Mouse (Mus musculus) embryonic facial prominence, embryonic 13.5 days (tissue): ENCODE data around the gene Hist1h4m. TPM values are rescaled to one million over a fixed set of nuclear protein-coding genes. Genes with fewer than 3 reads are reported as not detected.
A peak's percentile ranks its signal among the peaks of the same experiment; 100 is the strongest.
"Not testable (repeated sequence)": the region's sequence is repeated elsewhere in the genome, so short reads cannot be mapped to it uniquely, and the experiment has no call there.

Experiments
- ATAC-seq: fragments of 200-750 bp; cut with Nextera tagmentation; 2 replicates; pipeline ENCODE4 v1.8.0; 2017; ENCODE audit warnings: low read depth; ENCODE audit not compliant: insufficient number of reproducible peaks, insufficient read depth, low FRiP score, low TSS enrichment
- H3K27ac ChIP-seq: fragments of 300-500 bp; sonication (generic); 2 replicates; pipeline ENCODE4 v1.5.1; 2015; ENCODE audit warnings: moderate library complexity, mild to moderate bottlenecking, inconsistent platforms
- H3K27me3 ChIP-seq: fragments of 300-500 bp; sonication (generic); 2 replicates; pipeline ENCODE4 v1.6.1; 2015; ENCODE audit warnings: mild to moderate bottlenecking, inconsistent platforms
- H3K36me3 ChIP-seq: fragments of 300-500 bp; sonication (generic); 2 replicates; pipeline ENCODE4 v1.6.1; 2015; ENCODE audit warnings: mild to moderate bottlenecking, inconsistent platforms
- H3K4me1 ChIP-seq: fragments of 300-500 bp; sonication (generic); 2 replicates; pipeline ENCODE4 v1.6.1; 2015; ENCODE audit warnings: inconsistent platforms
- H3K4me2 ChIP-seq: fragments of 300-500 bp; sonication (generic); 2 replicates; pipeline ENCODE4 v1.6.1; 2015; ENCODE audit warnings: moderate library complexity, mild to moderate bottlenecking, inconsistent platforms
- H3K4me3 ChIP-seq: fragments of 300-500 bp; sonication (generic); 2 replicates; pipeline ENCODE4 v1.5.1; 2015; ENCODE audit warnings: mild to moderate bottlenecking, inconsistent platforms
- H3K9ac ChIP-seq: fragments of 300-500 bp; sonication (generic); 2 replicates; pipeline ENCODE4 v1.6.1; 2015; ENCODE audit warnings: mild to moderate bottlenecking, inconsistent platforms
- H3K9me3 ChIP-seq: fragments of 300-500 bp; sonication (generic); 2 replicates; pipeline ENCODE4 v1.6.1; 2016; ENCODE audit warnings: inconsistent platforms
- WGBS: fragments of 180-500 bp; shearing (Covaris S2); methylation state at CpG from one replicate; pipeline ENCODE4 v1.1.7; 2015; ENCODE audit warnings: mixed read lengths; 5-methylcytosine and 5-hydroxymethylcytosine counted together
- polyA plus RNA-seq: library from polyadenylated mRNA; unstranded; fragments of >200 nt; fragmentation: Nextera tagmentation; extraction: Ambion mirVana; gene quantifications from 2 replicates; pipeline ENCODE4 v1.2.1, GENCODE M21; 2015

Hist1h4m gene
- polyA plus RNA-seq, 1 experiment from 2014 or later = not detected

DNA sequence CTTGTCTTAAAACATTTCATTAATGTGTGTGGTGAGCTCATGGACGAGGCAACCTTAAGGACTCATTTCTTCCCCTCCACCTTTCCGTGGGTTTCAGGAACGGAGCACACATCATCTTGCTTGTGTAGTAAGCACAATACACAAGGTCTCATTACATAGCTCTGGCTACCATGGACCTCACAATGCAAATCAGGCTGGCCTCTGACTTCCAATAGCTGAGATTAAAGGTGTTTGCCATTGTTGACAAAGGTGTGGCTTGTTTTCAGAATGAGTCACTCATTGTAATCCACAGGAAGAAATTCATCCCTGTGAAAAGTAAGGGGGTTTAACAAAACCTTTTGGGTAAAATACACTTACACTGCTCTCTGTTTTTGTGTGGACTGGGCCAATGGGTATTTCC is 17.0 kb downstream of the Hist1h4m start:
- Histone ChIP-seq H3K36me3 (no peaks in the 10 kb centered on the region), H3K9me3 (no peaks in the 10 kb centered on the region), H3K4me2 (no peak overlapping the region), H3K4me3 (no peak overlapping the region), H3K27ac (no peak overlapping the region), H3K27me3 (no peaks in the 10 kb centered on the region), H3K9ac (no peak overlapping the region), H3K4me1 (no peaks in the 10 kb centered on the region)
- WGBS = 80% methylated on average over 3 of the region's 3 CpGs
- no peak for ATAC-seq

DNA sequence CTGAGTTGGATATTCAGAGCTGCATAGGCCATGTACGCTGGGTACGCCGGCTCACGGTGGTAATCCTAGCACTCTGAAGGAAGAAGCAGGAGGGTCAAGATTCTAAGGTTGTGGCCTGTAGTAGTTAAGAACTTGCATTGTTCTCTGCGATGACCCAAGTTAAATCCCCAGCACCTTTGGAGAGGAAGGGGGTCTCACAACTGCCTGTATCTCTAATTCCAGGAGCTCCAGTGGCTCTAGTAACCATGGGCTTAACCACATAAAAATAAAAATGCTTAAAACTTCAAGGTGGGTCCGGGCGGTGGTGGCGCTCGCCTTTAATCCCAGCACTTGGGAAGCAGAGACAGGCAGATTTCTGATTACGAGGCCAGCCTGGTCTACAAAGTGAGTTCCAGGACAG is 18.8 kb downstream of the Hist1h4m start:
- Histone ChIP-seq H3K36me3 (no peaks in the 10 kb centered on the region), H3K4me1 (no peaks in the 10 kb centered on the region), H3K4me2 (0 out of 2 replicates have a peak overlapping the region, but pooled peaks have one; percentile 2), H3K4me3 (no peak overlapping the region), H3K9ac (no peak overlapping the region), H3K27ac (peak overlapping the region; percentile 23; the same call in 1 of the 2 replicates), H3K9me3 (no peaks in the 10 kb centered on the region), H3K27me3 (no peaks in the 10 kb centered on the region)
- 87% methylated on average over 10 of the region's 10 CpGs for WGBS
- no peak for ATAC-seq

DNA sequence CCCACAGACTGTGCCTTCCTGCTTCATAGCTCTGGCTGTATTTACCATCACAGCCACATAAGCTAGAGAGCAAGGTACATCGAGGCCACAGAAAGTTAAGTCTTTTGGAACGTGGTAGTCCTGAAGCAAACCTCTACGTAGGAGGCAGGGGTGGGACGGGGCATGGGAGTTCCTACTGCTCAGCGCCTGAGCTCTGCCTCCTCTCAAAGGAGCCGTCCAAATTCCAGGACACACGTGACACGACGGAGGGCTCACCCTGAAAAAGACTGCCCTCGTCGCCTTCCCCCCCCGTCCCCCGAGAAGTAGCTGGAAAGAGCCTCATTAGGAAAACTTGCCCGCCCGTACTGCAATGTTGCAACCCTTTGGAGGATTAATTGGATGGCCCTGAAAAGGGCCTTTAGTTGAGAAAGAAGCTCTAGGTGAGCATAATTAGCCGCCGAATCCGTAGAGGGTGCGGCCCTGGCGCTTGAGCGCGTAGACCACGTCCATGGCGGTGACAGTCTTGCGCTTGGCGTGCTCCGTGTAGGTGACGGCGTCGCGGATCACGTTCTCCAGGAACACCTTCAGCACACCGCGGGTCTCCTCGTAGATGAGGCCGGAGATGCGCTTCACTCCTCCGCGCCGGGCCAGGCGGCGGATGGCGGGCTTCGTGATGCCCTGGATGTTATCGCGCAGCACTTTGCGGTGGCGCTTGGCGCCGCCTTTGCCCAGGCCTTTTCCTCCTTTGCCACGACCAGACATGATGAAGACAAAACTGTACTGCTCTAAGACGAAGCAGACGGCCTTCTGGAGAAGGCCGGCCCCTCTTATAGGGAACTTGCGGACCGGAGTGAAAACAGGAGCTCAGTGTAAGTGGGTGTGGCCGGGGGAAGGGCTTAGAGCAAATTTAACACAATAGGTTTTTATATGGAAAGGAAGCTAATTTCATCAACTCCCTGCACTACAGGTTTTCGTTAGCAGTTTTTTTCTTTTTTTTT is 20.2 kb downstream of the Hist1h4m start, which contains the start of gene Hist1h4n:
TSS of gene Hist1h4n (minus strand) at position 779 of the 977 bp plus-strand sequence.
- Histone ChIP-seq H3K27ac (peak within 1 kb of the TSS; percentile 66), H3K4me2 (peak within 1 kb of the TSS; percentile 50), H3K9ac (peak within 1 kb of the TSS; percentile 49; the same call in 1 of the 2 replicates), H3K4me3 (peak within 1 kb of the TSS; percentile 29; the same call in 1 of the 2 replicates)
- H3K4me1 ChIP-seq, H3K27me3 ChIP-seq, H3K9me3 ChIP-seq, H3K36me3 ChIP-seq: not testable (repeated sequence)
- WGBS = under 1% methylated on average over 26 of the region's 58 CpGs
- peak; percentile 83 for ATAC-seq

DNA sequence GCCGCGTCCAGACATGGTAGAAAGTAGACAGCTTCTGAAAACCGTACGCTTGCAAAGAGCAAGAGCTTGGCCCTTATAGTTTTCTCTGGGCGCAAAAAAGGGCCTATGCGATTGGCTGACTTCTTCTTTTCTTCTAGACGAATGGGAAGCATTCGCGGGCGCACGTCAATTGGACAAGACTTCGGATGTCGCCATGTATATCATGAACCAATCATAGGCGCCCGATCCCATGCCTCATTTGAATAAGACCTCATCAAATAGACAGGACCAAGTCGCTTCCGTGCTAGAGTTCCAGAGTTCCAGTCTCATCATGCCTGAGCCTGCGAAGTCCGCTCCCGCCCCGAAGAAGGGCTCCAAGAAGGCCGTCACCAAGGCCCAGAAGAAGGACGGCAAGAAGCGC is 21.9 kb downstream of the Hist1h4m start, which contains the start of the genes Hist1h2ap and Hist1h2br:
TSS of gene Hist1h2ap (minus strand) at position 47 of the 400 bp plus-strand sequence.
TSS of gene Hist1h2br (plus strand) at position 283 of the 400 bp plus-strand sequence.
- not testable (repeated sequence) for H3K9ac ChIP-seq, H3K27ac ChIP-seq, H3K36me3 ChIP-seq, H3K27me3 ChIP-seq, H3K4me1 ChIP-seq, H3K9me3 ChIP-seq, H3K4me2 ChIP-seq, H3K4me3 ChIP-seq
- WGBS = no CpG with 5 or more reads among the region's 24 CpGs
- peak; percentile 92 for ATAC-seq

DNA sequence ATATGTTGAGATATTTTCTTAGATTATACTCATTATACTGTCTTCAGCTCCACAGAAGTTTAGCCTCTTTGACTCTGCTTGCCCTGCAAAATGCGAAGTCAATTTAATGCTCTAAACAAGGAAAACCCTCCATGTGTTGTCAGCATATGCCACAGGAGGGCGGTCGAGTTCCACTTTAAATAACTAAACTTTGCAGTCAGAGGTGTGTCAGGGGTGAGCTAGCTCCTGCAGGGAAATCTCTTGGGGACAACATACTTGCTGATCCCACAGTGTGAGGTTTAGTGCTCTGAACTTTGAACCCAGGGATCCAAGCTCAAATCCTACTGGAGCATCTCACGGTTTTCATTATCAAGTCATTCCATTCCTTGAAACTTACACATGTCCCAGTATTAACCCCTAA is 29.0 kb downstream of the Hist1h4m start:
- ATAC-seq = 0 out of 2 replicates have a peak, but pooled peaks have one; percentile 52

DNA sequence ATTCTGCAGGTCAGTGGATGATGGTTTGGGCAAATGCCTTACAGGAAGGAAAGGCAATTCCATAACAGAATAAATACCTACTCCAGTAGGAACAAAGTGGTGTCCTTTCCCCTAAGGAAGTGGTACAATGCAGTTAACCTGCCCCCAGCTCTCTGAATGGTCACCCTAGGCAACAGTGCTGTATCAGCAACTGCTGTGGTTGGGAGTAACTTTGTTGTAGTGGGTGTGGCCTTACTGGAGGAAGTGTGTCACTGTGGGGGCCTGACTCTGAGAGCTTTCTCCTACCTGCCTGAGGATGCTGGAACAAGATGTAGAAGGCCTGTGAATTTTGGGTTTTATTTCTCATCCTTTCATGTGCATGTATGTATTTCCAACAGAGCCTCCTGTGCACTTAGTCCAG is 34.8 kb downstream of the Hist1h4m start:
- H3K27ac ChIP-seq, H3K9ac ChIP-seq, H3K36me3 ChIP-seq, H3K4me2 ChIP-seq, H3K27me3 ChIP-seq, H3K4me1 ChIP-seq, H3K9me3 ChIP-seq, ATAC-seq, H3K4me3 ChIP-seq: not testable (repeated sequence)

More for the DNA sequence above, 29.0 kb downstream of the Hist1h4m start:
- not testable (repeated sequence) for H3K27ac ChIP-seq, H3K9ac ChIP-seq, H3K36me3 ChIP-seq, H3K9me3 ChIP-seq, H3K4me3 ChIP-seq, H3K4me1 ChIP-seq, H3K27me3 ChIP-seq, H3K4me2 ChIP-seq
- WGBS = no CpG with 5 or more reads among the region's 4 CpGs

DNA sequence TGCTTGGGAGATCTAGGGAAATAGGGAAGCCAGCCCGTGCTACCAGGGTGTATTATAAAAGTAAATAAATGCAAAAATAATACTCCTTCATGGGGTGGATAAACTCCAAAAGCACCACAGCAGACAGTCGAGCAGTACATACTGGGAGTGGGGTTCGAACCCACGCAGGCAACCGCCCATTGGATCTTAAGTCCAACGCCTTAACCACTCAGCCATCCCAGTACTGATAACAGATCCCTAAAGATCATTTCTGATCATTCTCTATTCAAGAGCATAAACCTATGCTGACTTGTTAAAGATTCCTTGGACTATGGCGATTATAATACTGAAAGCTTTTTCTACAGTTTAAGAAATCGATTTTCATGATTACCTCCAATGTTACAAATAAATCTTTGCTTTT is 36.3 kb downstream of the Hist1h4m start:
- WGBS = 17% methylated on average over 8 of the region's 8 CpGs
- Histone ChIP-seq H3K9me3 (no peaks in the 10 kb centered on the region), H3K4me3 (no peak overlapping the region), H3K4me1 (no peaks in the 10 kb centered on the region), H3K36me3 (no peaks in the 10 kb centered on the region), H3K9ac (no peak overlapping the region), H3K27me3 (no peaks in the 10 kb centered on the region), H3K27ac (no peak overlapping the region), H3K4me2 (no peak overlapping the region)
- no peak for ATAC-seq

DNA sequence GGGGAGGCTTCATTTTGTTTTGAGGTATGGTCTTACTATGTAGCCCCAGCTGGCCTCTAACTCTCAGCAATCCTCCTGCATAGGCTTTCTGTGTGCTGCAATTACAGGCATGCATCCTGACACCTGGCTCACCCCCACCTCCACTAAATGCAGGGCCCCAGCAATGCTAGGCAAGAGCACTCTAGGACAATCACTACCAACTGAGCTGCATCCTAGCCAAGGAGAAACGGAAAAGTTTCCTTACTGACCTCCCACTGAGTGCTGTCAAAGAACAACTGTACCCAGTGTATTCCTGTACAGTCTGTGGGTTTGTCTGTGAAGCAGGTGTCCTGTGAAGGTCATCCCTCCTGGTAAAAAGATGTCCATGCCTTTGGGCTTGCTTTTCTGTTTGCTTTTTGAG is 39.1 kb downstream of the Hist1h4m start:
- not testable (repeated sequence) for H3K4me2 ChIP-seq, H3K9me3 ChIP-seq, H3K27me3 ChIP-seq, H3K4me1 ChIP-seq, H3K27ac ChIP-seq, H3K4me3 ChIP-seq, H3K36me3 ChIP-seq, ATAC-seq, H3K9ac ChIP-seq
- 38% methylated on average over 1 of the region's 1 CpGs for WGBS

DNA sequence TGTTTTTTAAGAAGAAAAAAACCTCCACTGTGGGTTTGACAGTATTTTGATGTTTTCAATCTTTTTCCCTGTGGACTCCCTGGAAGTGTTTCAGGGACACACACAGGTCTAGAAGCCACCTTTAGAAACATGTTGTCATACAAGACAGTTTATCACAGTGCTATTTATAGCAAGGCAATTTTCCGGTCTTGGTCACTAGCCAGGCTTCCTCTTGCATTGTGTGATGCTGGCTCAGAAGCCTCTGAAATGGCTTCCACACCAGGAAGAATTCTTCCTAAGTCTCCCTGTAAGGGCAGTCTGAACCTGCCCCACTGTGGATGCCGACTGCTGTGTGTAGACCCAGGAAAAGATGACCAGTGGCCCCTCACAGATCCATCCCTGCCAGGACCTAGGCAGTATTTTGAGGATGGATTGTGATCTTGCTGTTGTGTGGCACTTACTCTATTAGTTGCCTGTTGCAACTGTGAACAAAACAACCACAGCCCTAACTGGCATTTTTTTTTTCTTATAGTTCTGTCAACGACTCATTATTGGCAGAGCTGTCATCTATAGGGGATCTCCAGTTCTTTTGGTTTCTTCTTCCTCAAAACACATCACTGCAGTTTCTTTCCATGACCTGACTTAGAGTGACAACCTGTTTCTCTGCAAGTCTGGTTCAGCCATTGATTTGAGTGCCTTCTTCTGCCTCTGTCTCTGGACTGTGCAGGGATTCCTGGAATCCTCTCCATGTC is 40.8 kb downstream of the Hist1h4m start:
- no peaks in the 10 kb centered on the region for H3K9me3 ChIP-seq
- H3K27ac ChIP-seq = no peak overlapping the region
- H3K4me3 ChIP-seq = no peak overlapping the region
- WGBS = 65% methylated on average over 3 of the region's 3 CpGs
- no peaks in the 10 kb centered on the region for H3K4me1 ChIP-seq
- no peak overlapping the region for H3K9ac ChIP-seq
- no peak for ATAC-seq
- no peaks in the 10 kb centered on the region for H3K27me3 ChIP-seq
- H3K36me3 ChIP-seq = no peaks in the 10 kb centered on the region
- H3K4me2 ChIP-seq = no peak overlapping the region

DNA sequence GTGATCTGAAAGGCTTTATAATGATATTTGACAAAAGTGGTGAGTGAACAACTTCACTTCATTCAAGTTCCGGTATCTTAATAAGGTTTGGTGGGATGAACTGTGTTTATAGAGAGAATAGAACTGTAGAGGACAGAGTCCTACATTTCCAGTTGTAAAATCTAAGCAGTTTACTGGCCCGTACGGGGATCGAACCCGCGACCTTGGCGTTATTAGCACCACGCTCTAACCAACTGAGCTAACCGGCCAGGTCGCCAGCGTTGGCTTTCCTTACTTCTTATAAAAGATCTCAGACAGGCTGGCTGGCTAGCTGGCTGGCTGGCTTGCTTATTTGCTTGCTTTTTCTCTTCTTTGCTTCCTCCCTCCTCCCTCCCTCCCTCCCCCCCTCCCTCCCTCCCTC is 43.6 kb downstream of the Hist1h4m start:
- H3K4me1 ChIP-seq = 0 out of 2 replicates have a peak, but pooled peaks cover 4% of the 10 kb centered on the region
- peak overlapping the region; percentile 48 for H3K4me3 ChIP-seq
- H3K9ac ChIP-seq = no peak overlapping the region
- no peaks in the 10 kb centered on the region for H3K36me3 ChIP-seq
- no peaks in the 10 kb centered on the region for H3K27me3 ChIP-seq
- no peak overlapping the region for H3K27ac ChIP-seq
- no peak for ATAC-seq
- H3K9me3 ChIP-seq = no peaks in the 10 kb centered on the region
- peak overlapping the region; percentile 60 for H3K4me2 ChIP-seq
- 1% methylated on average over 11 of the region's 11 CpGs for WGBS

DNA sequence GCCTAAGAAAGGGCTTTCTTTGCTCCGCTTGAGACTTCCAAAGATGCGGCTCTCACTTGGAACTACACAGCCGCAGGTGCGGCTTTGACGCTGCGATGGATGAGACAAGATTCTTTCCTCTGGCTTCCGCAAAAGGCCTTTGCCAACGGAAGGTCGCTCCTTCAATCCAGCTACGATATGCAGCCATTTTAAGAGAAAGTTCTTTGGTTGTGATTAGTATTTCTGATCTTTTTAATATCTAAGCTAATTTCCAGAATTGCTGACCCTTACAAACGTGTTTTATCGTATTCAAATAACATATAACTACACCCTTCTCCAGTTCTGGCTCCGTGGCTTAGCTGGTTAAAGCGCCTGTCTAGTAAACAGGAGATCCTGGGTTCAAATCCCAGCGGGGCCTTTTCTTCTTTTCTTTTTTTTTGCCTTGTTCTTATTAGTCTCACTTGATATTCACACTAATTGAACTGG is 44.2 kb downstream of the Hist1h4m start:
- Histone ChIP-seq H3K4me2 (peak overlapping the region; percentile 60), H3K4me3 (peak overlapping the region; percentile 48), H3K27me3 (no peaks in the 10 kb centered on the region), H3K9ac (peak overlapping the region; percentile 53; the same call in 1 of the 2 replicates), H3K36me3 (no peaks in the 10 kb centered on the region), H3K9me3 (no peaks in the 10 kb centered on the region), H3K4me1 (0 out of 2 replicates have a peak, but pooled peaks cover 4% of the 10 kb centered on the region), H3K27ac (no peak overlapping the region)
- no peak for ATAC-seq
- 2% methylated on average over 15 of the region's 15 CpGs for WGBS
